Mouse (Mus musculus): ENCODE data around the gene Fndc1. TPM values are rescaled to one million over a fixed set of nuclear protein-coding genes. Genes with fewer than 3 reads are reported as not detected.

The Fndc1 gene
- 19.9 and 29.6 TPM in 2 replicates for polyA plus RNA-seq (2012; rRNA removed)

DNA sequence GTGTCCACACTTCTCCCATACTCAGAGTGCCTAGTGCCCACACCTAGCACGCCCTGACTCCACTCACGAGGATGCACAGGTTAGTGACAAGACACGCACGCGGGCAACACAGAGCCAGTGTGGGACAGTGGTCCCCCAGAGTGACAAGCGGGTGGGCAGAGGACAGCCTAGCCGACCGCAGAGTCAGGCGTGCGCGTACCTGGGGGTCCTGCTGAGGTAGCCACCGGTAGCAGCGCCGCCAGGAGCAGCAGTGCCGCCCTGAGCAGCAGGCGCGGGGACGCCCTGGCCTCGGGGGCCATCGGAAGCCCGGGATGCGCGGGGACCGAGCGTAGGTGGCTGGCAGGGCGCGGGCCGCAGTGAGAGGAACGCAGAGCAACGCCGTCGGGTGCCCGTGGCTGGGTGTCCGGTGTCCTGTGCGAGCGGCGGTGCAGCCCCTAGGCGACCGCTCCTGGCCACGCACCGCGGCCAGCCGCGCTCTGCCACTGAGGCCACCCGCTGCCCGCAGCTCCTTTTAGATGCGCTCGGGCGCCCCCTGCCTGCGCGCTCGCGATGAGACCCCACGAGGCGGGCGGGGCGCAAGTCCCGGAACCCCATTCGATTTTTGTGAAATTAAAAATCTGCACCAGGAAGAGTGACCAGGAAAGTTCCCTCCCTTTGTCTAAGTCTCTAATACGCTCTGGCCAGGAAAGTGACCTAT is at the start of gene Fndc1:
TSS of gene Fndc1 (minus strand) at position 484 of the 697 bp plus-strand sequence.

Other genes with a start within 250 kb of the Fndc1 start
- 2.2 and 2.8 TPM in 2 replicates for gene Tagap, start 98.7 kb upstream of the Fndc1 start, polyA plus RNA-seq (2012; rRNA removed)
- gene Rsph3a, start 118.3 kb upstream of the Fndc1 start, polyA plus RNA-seq (2012; rRNA removed), result 107 and 131 TPM in 2 replicates

All from colon, adult 2 months (tissue).